Mouse (Mus musculus) c-Kit-negative CD71-positive TER-119-positive erythroid progenitor cells, embryonic 14.5 days (primary cell): Measurements from ENCODE around the gene Lrrc28.

Source experiments
- DNase-seq: peaks from one replicate; pipeline ENCODE4 v3.0.0-alpha.2; 2013; ENCODE audit warnings: low read depth, low spot score

The Lrrc28 gene

GRCm38 (mm10) chr7:67486925-67487760 is 157.9 kb downstream of the Lrrc28 start:
- DNase-seq, result no peak

DNA sequence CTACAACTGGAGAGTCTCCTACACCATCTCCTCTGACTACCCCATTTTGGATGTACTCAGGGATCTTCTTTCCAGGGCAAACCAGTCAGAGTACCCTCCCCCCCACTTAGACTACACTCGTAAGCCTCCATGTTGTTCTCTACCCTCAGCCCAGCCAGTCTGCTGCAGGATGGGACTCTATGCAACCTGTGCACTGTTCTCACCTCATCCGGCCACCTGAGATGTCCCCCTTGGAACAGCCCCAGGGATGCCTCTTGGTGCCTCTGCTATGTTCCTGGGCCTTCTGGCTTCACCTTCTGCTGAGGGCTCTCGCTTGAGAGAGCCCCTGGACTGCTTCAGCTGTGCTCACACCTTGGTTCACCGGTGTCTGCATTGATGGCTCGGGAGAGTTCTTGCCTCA is 158.7 kb downstream of the Lrrc28 start:
- no peak for DNase-seq

DNA sequence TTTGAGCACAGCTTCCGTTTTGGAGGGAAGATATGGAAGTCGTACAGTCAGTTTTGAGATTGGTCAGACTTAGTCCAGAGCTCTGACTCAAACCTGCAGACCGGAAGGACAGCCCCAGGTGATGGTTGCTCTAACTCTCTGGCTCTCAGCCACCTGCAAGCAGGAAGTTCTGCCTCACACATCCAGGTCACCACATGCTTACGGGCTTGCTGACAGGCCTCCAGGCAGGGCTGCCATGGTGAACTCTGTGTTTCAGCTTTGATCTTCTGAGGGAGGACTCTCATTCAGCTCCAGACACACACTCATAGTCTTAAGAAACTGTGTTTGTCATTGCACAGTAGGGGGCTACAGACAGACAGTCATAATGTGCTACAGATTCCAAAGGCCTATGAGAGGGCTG is 161.4 kb downstream of the Lrrc28 start:
- DNase-seq, result no peak

DNA sequence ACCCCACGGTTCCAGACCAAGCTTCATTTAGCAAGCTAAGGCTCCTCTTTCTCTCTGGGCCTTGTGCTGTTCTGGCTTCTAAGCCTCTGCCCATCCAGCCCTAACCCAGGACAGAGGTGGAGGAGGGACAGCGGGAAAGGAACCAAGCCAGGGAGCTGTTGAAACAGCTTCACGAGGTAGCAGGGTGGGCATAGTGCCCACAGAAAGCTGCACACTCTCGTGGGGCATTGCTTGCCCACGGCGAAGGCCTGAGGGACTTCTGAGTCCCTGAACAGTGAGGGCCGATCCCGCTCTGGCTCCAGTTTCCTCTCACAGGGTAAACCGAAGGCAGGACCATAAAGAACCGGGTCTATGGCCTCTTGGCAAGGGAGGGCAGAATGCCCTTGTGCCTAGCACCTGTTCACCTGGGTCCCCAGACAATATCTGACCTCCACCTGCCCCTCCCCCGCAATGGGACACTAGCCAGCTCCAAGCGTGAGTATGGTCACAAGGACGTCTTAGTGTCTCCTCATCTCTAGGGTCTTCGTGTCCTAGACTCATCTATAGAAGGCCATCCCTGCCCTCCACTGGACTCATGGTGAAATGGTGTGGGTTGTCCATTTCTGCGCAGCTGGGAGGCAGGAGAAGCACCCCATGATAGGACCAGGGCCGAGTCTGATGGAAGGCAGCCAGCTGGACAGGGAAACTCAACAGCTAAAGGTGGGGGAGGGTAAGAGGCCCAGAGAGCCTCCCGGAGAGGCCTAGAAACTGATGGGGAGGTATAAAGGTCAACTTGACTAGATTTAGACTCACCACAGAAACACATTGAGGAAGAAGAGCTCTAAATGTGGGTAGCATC is 165.3 kb downstream of the Lrrc28 start:
- DNase-seq, result no peak

DNA sequence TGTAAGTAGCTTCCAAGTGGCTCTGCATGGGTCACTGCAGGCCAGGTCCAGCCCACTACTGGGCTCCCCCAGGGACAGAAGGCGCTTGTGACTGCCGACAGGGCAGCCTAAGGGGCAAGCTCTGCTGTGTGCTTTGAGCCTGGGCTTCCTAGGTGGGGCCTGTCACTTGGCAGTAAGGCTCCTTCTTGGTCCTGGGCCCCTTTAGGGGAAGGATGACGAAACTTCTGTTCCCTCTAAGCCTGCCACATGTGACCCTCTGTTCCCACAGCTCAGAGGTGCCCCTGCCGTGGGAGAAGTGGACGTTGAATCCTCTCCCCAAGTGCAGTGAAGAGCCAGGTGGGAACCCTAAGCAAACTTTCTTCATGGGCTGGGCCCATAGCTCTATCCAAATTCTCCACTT is 165.9 kb downstream of the Lrrc28 start:
- DNase-seq, result no peak

GRCm38 (mm10) chr7:67477996-67478395 is 167.1 kb downstream of the Lrrc28 start:
- DNase-seq, result no peak

DNA sequence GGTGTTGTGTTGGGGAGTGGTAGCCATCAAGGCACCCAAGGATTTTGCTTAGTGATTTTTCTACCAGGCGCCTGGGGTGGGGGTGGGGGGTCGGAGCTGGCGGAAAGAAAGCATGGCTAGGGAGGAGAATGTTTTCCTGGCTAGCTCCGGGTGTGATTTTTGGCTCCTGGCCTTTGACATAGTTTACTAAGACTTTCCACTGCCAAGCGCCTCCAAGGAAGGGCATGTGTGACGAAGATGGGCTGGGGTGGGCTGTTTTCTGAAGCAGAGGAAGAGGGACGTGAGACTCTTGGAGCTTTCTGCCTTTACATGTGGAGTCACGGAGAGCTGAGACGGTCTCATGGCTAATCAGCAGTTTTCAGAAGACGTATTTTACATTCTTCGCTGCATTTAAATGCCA is 173.8 kb downstream of the Lrrc28 start:
- no peak for DNase-seq

DNA sequence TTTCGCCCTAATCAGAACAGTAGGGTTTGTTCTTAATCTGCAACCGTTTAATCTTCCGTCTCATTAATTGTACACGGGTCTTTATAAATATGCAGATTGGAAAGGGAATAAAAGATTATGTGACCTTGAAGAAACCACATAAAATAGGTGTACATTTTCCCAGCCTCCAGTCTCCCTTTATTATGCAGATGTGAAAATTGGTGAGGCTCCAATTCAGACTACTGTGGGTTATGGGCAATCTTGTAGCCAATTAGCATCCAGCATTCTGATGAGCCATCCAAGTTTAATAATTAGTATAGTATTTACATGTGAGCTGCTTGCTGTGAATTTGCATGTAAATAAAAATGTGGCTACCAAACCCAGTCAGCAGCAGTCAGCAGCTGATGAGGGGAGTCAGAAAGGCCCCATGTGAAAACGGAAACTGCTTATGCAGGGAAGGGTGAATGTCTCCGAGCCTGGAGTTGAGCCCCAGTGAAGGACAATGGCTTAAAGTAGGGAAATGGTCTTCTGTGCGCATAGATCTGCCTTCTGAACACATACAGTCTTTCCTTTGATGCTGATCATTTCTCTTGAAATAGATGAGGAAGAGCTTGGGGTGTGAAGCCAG is 176.2 kb downstream of the Lrrc28 start:
- no peak for DNase-seq

DNA sequence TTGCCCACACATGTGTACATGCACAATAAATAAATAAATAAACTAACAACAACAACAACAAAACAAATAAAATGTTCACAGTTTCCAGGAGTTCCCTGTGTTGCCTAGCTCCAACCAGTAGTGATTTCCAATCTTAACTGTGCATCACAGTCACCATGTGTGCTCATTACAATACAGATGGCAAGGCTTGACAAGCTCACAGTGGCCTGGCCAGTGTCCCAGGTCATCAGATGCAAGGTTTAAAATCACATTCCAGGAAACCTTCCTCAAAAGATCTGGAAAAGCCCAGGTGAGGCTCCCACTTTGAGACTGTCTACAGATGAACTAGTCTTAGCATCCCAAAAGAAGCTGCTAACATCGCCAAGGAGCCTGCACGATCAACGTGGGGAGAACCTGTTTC is 176.9 kb downstream of the Lrrc28 start:
- DNase-seq, result no peak

- DNase-seq, result no peak
Measured at GRCm38 (mm10) chr7:67466322-67466721, 178.7 kb downstream of the Lrrc28 start.

GRCm38 (mm10) chr7:67464633-67465032 is 180.4 kb downstream of the Lrrc28 start:
- DNase-seq, result no peak

- DNase-seq, result no peak
Measured at GRCm38 (mm10) chr7:67463565-67463964, 181.5 kb downstream of the Lrrc28 start.
